Mouse (Mus musculus) CD4-positive helper T cell, adult 2 months (primary cell): ENCODE measurements at regions not wholly inside any gene's neighbourhood (a gene's known extent, or its start where the extent isn't known, plus 50 kb on each side); places are given as distances from the start of the nearest gene placed in this dataset.

Experiments
- DNase-seq: peaks from one replicate; pipeline ENCODE4 v3.0.0-alpha.2; 2012; ENCODE audit warnings: low read depth, missing footprints, low spot score

DNA sequence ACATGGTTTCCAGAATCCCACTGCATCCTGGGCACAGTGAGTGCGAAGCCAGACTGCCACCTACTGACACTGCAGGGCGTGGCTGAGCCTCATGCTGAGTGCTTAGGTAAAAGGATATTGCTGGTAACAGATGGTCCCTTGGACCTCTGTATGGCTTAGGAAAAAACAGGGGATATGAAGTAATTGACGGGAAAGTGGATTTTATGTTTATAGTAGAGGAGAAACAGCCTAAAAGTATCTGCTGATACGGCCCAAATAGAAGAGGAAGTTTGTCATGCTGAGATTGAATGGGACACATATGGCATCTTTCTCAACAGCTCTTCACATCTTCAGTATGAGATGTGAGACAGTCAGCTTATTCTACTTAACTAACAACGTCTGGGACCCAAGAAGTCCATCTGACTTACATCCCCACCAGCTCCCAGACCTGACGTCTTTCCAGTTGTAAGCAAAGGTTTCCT is 182.1 kb downstream of the Rap2a start:
- no peak for DNase-seq

DNA sequence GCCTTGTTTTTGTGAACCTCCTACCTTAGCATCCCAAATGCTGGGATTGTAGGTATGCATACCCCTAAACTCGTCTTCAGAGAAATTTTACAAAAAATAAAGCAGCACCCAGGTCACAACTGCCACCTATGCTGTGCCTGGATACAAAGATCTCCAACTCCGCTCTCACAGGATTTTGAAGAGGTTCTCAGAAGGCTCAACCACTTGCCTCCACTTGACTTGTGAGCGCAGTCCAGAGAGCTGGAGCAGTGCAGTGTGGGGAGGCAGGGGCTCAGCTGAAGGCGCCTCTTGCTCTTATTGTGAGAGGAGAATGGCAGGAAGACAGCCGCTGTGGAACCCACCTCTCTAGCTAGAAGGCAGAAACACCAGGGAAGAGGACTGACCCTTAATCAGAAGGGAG is 182.9 kb downstream of the Rap2a start:
- no peak for DNase-seq

DNA sequence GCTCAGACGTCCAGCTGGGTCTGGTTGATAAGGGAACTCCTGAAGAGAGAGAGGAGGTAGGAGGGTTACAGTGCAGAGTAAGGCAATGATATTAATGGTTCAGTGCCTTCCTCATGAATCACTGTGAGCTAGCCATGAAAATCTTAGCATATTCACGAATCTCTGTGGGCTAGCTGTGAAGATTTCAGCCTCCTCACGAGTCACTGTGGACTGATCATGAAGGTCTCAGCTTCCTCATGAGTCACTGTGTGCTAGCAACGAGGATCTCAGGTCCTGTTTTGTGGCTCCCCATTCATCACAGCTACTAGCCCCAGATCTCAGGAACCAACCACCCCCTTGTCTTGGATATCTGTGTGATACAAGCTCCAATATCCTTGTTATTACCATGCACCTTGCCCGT is 191.4 kb downstream of the Rap2a start:
- no peak for DNase-seq

DNA sequence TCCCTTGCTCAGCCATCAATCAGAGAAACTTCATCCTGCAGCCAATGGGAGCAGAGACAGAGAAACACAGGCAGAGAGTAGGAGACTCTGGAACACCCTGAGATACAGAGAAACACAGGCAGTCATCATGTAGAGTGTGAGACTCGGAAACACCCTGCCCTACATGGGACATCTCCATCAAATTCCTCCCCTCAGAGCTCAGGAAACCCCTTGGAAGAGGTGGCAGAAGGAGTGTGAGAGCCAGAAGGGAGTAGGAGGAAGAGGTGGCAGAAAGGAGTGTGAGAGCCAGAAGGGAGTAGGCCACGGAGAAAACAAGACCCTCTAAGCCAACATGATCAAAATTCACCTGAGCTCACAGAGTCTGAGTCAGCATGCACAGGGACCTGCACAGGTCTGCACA is 197.5 kb downstream of the Rap2a start:
- no peak for DNase-seq

DNA sequence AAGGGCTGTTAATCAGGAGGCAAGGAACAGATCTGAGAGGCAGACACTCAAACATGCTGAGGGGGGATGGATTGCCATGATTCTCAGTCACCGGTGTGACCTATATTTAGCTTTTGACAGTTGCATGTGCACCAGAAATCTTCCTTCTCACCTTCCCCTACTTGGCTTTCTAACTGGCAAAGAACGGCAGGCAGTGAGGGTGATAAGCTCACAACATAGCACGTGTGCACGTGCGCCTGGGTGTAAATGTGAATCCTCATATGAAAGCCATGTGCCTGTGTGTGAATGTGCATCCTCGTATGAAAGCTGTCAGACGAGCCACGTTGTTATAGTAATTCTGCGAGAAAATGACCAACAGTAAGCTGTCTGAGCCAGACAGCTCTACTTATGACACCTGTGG is 200.3 kb downstream of the Rap2a start:
- no peak for DNase-seq

DNA sequence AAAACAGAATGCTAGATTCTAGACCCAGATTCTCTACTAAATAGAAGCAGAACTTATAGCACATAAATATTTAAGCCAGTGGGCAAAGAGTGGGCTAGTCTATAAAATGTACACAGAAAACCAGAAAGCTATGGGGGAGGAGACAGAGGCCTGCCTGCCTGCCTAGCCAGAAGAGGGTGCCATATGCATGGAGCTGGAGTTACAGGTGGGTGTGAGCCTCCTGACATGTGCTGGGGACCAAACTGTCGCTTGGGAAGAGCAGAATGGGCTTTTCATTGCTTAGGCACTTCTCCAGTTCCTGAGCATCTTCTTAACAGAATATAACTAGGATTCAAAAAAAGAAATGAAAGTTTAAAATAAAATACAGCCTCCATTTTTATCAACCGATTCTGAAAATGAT is 200.8 kb downstream of the Rap2a start:
- no peak for DNase-seq

DNA sequence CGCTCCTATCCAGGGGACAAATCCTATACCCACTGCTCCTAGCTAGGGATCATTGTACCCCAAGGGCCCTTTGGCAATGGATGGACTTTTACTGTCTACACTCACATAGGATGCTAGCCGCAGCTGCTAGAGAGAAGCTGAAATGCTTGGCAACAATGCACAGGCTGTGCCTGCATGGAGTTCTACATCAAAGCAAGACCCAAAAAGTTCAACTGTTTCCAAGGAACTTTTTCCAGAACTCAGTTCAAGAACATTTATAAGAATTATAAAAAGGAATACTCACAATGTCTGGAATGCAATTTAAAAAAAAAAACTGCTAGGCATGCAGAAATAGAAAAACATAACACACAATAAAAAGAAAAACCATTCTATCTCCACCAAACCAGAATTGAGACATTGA is 202.0 kb downstream of the Rap2a start:
- no peak for DNase-seq

DNA sequence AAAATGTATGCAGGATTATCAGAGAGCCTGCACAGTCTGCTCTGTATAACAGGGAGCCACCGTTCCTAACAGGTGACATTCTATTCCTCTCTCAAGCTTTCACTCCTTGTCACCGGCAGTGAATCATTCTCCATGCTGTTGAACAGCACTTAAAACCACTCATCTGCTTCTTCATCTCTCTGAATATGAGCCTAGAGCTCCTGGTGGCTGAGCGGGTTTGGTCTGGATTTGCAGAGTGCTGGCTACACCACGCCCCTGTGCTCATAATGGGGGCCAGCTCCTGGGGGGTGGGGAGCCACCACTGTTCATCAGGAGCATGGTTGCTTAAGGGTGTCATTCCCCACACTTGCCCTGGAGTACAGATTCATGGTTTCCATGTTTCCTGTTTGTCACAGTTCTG is 207.0 kb downstream of the Rap2a start:
- no peak for DNase-seq

DNA sequence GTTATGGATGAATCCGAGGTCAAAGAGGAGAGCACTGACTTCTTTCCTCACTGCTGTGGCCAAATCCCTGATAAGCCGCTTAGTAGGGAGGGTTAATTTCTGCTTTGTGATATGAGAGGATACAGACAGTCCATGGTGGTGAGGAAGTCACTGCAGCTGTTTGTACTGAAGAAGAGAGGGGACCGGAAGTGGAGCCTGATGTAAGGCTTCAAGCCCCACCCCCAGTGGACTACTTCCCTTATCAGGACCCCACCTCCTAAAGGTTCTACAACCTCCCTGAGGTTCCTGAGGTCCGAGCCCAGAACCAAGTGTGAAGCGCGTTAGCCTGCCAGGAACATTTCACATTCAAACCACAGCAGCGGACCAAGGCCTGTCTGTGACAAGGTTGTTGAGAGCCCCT is 207.6 kb downstream of the Rap2a start:
- no peak for DNase-seq

DNA sequence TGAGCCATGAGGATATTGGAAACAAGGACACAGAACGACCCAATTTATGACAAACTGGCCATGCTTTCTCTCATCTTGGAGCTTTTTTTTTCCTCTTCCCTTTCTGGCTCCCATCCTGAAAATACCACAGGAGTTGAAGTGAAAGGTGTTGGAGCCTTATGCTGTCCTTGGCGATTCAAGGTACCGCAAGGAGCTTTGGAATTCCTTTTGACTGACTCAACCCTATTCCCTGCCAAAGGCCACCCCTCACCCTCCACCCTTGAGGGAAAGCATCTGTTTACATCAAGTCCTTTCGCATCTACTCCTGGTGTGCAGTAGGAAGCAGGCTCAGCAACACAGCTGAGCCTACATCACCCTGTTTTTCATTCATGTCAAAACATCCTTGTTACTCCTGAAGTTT is 208.5 kb downstream of the Rap2a start:
- no peak for DNase-seq

DNA sequence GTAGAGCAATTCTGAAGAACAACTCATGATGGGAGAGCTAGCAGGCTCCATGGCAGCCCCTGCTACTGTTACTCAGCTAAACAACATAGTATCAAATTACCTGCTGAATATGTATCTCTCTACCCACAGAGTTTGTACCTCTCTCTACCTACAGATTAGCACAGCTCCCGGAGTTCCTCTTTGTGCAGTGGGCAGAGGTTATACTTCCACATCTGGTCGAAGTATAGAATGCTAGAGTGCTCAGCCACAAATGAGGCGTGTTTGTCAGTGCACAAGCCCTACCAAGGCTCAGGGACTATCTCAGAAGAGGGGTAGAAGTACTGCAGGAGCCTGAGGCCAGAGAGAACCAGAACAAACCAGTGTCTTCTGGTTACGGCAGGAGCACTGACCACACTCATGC is 211.6 kb upstream of the Ipo5 start:
- no peak for DNase-seq

DNA sequence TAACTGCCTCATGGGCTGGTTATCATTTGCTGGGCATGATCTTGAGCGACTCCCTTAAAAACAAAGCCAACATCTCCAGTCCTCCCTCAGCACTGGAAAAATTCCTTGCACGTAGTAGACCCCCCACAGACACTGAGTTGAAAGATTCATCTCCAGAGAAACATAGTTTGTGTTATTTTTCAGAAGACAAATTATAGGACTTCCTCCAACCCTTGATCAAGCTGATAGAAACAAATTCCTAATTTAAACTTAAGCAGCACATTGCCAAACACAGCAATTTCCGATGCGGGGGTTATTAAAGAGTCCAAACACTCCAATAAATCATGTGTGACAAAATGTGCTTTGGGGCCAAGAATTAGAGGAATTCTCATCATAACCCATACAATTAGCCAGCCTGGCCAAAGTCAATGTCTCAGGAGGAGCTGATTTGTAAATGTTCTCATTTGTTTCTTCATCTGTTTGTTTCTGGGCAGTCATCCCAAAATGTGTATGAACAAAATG is 205.7 kb upstream of the Ipo5 start:
- no peak for DNase-seq

DNA sequence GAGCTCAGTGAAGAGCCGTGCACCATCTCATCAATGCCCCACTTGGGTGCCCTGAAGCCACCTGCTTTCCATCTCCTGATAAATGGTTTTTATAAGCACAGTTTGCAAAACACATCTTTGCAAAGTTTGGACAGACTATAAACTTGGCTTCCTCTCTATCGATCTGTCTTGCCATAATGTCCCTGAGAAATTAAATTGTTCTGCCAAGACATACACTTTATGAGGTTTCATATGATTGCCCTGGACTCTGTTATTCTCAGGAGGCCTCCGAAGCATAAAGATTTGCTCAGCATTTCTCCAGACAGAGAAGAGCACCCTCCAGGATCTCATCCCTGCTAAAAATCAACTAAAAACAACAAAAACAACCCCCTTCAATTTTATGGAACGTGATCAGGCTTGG is 200.2 kb upstream of the Ipo5 start:
- DNase-seq, result no peak

DNA sequence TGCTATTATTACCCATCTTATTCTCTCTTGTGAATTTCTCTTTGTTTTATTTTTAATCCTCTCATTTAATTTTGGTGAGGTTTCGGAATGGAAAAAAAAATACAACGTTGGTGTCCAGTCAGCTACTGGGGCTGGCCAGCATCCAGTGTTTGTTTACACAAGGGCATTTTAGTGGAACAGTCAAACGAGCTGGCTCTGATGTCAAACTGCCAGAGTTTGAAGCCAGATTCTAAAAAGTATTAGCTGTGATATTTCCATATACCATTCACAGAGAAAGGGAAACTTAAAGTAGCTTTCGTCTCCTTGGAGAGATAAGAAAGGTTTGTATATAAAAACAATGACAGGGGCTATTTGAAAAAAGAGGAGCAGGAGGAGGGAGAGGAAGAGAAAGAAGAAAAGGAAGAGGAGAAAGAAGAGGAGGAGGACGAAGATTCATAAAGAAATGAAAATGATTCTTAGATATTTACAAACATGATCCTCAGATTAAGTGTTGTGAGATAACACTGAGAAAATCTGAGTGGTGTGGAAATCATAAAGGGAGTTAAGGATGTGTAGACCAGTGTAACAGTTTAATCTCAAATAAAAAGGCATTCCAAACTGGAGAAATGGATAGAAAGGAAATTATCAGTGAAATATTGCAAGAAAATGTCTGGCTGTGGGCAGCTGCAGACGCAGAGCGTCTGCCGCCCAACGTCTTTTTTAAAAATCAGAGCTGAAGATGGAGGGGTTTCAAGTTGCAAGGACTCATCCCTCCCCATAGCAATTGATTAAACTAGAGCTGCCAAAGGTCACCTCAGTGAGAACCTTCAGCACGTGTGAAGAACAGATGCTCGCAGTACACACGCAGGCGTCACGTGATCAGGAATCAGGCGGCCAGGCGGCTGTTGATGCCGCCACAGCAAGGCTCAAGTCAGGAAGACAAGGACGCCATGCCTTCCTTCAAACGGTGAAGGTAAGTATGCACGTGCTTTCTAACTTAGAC is 190.3 kb upstream of the Ipo5 start:
- DNase-seq, result no peak

DNA sequence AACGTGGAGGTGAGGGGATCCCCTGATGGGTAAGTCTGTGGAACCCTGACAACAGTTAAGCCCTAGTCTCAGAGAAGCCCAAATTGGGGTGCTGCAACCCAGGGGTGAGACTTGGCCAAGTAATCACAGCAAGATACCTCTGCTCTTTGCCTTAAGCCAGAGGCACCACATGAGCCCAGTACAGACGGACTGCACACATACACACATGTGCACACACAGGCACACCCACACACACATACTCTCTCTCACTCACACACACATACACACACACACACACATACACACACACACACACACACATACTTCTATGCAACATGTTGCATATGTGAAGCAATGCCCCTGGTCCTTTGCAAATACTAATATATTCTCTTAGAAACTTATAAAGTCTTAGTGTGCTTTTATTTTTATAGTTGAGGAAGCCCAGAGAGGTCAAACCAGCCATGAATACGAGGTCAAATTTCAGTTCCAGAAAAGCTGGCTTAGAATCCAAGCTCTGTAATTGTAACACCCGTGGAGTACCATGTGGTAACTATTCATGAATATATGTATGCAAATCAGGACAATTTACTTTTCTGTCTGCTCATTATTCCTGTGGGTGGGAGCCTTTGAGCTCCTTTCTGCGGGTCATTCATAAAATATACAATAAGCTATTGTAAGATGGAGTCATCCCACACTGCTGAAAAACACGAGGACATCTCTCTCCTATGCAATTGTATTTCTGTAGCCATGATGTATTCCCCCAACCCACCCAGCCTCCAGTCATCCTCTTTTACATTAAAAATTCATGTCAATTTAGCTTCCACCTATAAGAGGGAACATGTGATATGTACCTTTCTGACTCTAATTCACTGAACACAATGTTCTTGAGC is 189.2 kb upstream of the Ipo5 start:
- DNase-seq, result no peak

DNA sequence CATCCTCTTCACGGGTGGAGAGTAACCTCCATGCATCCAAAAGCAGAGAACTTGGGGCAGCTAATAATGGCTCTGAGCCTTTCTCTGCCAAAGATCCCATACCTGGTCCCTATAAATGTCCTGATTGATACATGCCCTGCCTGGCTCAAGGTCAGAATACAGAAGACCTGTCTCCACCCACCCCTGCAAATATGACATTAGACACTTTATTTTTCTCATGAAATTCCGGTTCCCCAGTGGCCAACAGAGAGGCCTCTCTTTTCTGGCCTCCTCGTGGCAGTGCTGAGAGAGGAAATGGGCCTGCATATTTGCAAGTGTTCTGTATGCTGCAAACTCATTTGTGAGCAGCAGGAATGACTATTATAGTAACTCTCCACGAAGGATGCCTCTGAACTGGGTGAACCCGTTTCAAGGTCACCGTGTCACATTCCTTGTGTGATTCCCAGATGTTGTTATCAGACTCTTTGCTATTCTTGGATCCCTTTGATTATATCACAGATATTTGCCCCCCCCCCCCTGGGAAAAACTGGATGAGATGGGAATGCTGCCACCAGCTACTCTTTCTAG is 188.4 kb upstream of the Ipo5 start:
- no peak for DNase-seq

DNA sequence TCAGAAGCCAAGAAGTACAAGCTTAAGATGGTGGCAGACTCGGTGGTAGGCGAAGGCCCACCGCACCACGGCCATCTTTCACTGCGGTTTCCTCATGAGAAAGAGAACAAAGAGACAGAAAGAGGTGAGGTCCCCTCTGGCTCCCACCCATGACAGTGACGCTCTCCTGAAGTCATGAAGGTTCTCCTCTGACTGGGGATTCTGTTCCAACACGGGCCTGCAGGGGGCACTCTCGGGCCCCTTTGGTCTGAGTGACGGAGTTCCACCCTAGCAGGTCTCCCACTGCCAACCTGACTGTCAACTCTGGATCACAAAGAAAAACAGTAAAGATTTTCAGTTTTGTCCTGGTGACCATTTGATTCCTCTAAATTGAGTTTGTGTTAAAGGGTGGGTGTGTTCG is 182.9 kb upstream of the Ipo5 start:
- DNase-seq, result no peak

DNA sequence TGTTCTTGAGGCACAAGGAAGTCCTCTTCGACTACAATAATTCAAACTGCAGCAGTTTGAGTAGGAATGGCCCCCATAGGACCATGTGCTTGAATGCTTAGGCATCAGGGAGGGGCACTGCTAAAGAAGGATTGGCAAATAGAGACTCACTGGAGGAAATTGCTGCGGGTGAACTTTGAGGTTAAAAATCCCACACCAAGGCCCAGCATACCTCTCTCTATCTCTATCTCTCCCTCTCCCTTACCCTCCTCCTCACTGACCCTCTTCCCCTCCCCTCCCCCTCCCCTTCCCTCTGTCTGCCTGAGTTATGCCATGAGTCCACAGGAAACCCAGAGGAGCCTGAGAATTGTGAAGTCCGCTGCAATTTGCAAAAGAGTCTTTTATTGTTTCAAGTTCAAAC is 180.8 kb upstream of the Ipo5 start:
- DNase-seq, result no peak

DNA sequence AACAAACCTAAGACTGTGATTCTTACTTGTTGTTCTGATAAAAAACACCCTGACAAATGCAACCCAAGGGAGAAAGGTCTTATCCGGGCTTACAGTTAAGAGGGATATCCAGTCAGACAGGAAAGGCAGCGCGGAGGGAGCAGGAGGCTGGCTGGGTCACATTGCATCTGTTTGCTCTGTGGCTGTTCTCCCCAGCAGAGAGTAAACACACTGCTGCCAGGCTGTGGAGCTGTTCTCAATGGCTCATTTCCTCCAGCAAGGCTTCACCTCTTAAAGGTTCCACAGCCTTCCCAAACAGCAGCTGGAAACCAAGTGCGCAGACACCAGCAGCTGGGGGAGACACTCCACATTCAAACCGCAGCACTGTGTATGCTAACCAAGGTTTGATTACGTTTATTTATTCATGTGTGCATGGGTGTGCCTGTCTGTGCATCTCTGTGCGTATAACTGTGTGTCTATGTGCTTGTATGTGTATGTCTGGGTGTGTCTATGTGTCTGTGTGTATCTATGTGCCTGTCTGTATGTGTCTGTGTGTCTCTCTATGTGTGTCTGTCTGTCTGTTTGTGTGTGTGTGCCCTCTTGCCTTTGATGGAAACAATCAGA is 179.2 kb upstream of the Ipo5 start:
- DNase-seq, result no peak

DNA sequence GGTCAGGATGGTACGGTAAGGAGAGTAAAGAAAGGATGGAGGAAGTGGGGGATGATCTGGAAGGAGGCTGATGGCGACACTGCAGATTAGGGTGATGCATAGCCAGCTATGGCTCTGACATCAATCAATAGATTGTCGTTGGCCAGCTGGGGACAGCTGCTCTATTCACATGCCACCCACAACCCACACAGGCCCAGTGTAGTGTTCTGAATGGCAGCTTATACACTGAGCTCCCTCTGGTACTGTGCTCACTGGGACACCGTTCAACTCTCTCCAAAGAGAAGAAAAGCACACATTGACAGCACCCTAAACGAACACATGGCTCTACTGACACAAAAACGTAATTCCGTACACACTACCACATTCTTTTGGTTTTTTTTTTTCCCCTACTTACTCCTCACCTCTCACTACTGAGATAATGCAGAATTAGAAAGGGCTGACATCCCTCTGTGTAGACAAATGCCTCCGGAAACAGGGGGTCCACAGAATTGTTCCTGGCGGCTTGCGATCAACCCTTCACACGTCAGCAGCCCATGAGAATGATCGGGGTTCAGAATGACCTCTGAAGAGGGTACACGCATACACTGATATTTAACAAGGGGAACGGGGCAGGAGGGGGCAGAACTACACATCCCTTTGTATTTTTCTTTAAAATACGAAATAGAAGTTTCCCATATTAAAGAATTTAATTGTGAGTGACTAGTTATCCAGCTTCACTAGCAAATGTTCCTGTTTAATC is 178.5 kb upstream of the Ipo5 start:
- DNase-seq, result no peak

DNA sequence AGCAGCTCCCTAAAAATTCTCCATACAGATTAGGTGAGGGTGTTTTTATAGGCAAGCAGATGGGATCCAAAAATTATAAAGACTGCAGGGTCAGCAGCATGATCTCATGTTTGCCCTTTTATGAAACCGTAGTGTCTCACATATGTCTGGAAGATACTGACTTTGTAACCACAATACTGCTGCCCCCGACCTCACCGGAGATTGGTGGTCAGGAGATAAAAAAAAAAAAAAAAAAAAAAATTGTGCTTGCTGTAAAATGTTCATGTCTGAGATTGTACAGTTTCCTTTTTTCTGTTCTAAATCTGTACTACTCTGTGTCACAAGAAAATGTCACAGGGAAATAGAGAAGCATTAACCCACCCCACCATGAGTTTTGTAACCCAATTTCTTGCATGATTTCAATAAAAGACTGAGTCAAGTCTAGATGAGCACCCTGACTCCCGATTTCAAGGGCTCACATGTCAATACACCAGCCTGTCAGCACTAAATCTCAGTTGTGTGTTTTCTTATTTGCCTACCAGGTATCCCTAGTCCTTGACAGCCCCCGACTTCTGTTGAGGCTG is 169.5 kb upstream of the Ipo5 start:
- DNase-seq, result no peak
